Mouse (Mus musculus): ENCODE measurements around the gene Olfr1290. TPM values are rescaled to one million over a fixed set of nuclear protein-coding genes. Genes with fewer than 3 reads are reported as not detected.

Gene Olfr1290
- polyA plus RNA-seq (2012; rRNA removed) = not detected in 2 replicates

GRCm38 (mm10) chr2:111493729-111494128 is at the start of gene Olfr1290:
Gene Olfr1290 (minus strand): TSS chr2:111493829.
- WGBS = 73% methylated on average over 5 of the region's 5 CpGs

GRCm38 (mm10) chr2:111540191-111540590 is 46.6 kb upstream of the Olfr1290 start, which contains the start of gene Olfr1294:
Gene Olfr1294 (minus strand): TSS chr2:111540291.
- no peak for DNase-seq (ENCODE audit: low read depth, low spot score)
- 26% methylated on average over 1 of the region's 1 CpGs for WGBS

More at GRCm38 (mm10) chr2:111493729-111494128, at the start of gene Olfr1290:
- no peak for DNase-seq (ENCODE audit: low read depth, low spot score)

- WGBS = 81% methylated on average over 1 of the region's 1 CpGs
- no peak for DNase-seq (ENCODE audit: low read depth, low spot score)
These were observed 31.3 kb upstream of the Olfr1290 start, which contains the start of gene Olfr1293-ps for GRCm38 (mm10) chr2:111524903-111525302. Gene Olfr1293-ps (plus strand): TSS chr2:111525203.

GRCm38 (mm10) chr2:111517451-111517850 is 23.8 kb upstream of the Olfr1290 start:
- DNase-seq (ENCODE audit: low read depth, low spot score) = no peak
- WGBS = 86% methylated on average over 10 of the region's 10 CpGs

- no peak for DNase-seq (ENCODE audit: low read depth, low spot score)
- 82% methylated on average over 3 of the region's 3 CpGs for WGBS
These were observed 3.3 kb upstream of the Olfr1290 start, which contains the start of gene Olfr1291-ps1 for GRCm38 (mm10) chr2:111496880-111497279. Gene Olfr1291-ps1 (plus strand): TSS chr2:111497180.

GRCm38 (mm10) chr2:111480519-111480918 is 13.1 kb downstream of the Olfr1290 start, which contains the start of gene Olfr1289:
Gene Olfr1289 (plus strand): TSS chr2:111480819.
- WGBS = 70% methylated on average over 1 of the region's 1 CpGs
- DNase-seq (ENCODE audit: low read depth, low spot score) = no peak

- no peak for DNase-seq (ENCODE audit: low read depth, low spot score)
- 93% methylated on average over 1 of the region's 1 CpGs for WGBS
These were observed 19.8 kb downstream of the Olfr1290 start, which contains the start of gene Olfr1288 for GRCm38 (mm10) chr2:111473801-111474200. Gene Olfr1288 (plus strand): TSS chr2:111474101.

- 41% methylated on average over 1 of the region's 1 CpGs for WGBS
- no peak for DNase-seq (ENCODE audit: low read depth, low spot score)
These were observed 44.8 kb downstream of the Olfr1290 start, which contains the start of gene Olfr1287 for GRCm38 (mm10) chr2:111448842-111449241. Gene Olfr1287 (plus strand): TSS chr2:111449142.

Other genes with a start within 250 kb of the Olfr1290 start
- gene Olfr1276, start 239.3 kb downstream of the Olfr1290 start, polyA plus RNA-seq (2012; rRNA removed) = not detected in 2 replicates
- gene Olfr1277, start 219.7 kb downstream of the Olfr1290 start, polyA plus RNA-seq (2012; rRNA removed) = not detected in 2 replicates
- not detected in 2 replicates for gene Olfr1278, start 203.7 kb downstream of the Olfr1290 start, polyA plus RNA-seq (2012; rRNA removed)
- not detected in 2 replicates for gene Olfr1279, start 193.2 kb downstream of the Olfr1290 start, polyA plus RNA-seq (2012; rRNA removed)
- gene Olfr1280, start 179.8 kb downstream of the Olfr1290 start, polyA plus RNA-seq (2012; rRNA removed) = not detected in 2 replicates
- not detected in 2 replicates for gene Olfr1281, start 167.3 kb downstream of the Olfr1290 start, polyA plus RNA-seq (2012; rRNA removed)
- not detected in 2 replicates for gene Olfr1282, start 157.8 kb downstream of the Olfr1290 start, polyA plus RNA-seq (2012; rRNA removed)
- gene Olfr1283, start 127.0 kb downstream of the Olfr1290 start, polyA plus RNA-seq (2012; rRNA removed) = not detected in 2 replicates
- gene Olfr1284, start 118.3 kb downstream of the Olfr1290 start, polyA plus RNA-seq (2012; rRNA removed) = not detected in 2 replicates
- not detected in 2 replicates for gene Olfr1286, start 70.7 kb downstream of the Olfr1290 start, polyA plus RNA-seq (2012; rRNA removed)
- gene Olfr1287, start 44.7 kb downstream of the Olfr1290 start, polyA plus RNA-seq (2012; rRNA removed) = not detected in 2 replicates
- not detected in 2 replicates for gene Olfr1288, start 19.7 kb downstream of the Olfr1290 start, polyA plus RNA-seq (2012; rRNA removed)
- gene Olfr1289, start 13.0 kb downstream of the Olfr1290 start, polyA plus RNA-seq (2012; rRNA removed) = not detected in 2 replicates
- not detected in 2 replicates for gene Olfr1291-ps1, start 3.4 kb upstream of the Olfr1290 start, polyA plus RNA-seq (2012; rRNA removed)
- gene Olfr1293-ps, start 31.4 kb upstream of the Olfr1290 start, polyA plus RNA-seq (2012; rRNA removed) = not detected in 2 replicates
- not detected in 2 replicates for gene Olfr1294, start 46.5 kb upstream of the Olfr1290 start, polyA plus RNA-seq (2012; rRNA removed)
- gene Olfr1295, start 75.9 kb upstream of the Olfr1290 start, polyA plus RNA-seq (2012; rRNA removed) = not detected in 2 replicates
- not detected in 2 replicates for gene Olfr1297, start 132.7 kb upstream of the Olfr1290 start, polyA plus RNA-seq (2012; rRNA removed)
- gene Olfr1298, start 155.4 kb upstream of the Olfr1290 start, polyA plus RNA-seq (2012; rRNA removed) = not detected in 2 replicates
- not detected in 2 replicates for gene Olfr1299, start 167.6 kb upstream of the Olfr1290 start, polyA plus RNA-seq (2012; rRNA removed)

Data from large intestine, adult 2 months (tissue).